Mouse (Mus musculus): ENCODE data around the gene Synj1.

Gene Synj1

GRCm38 (mm10) chr16:91011021-91011683 is at the start of gene Synj1:
TSS of gene Synj1 (minus strand) at chr16:91011308.
- peak; percentile 90 for DNase-seq

GRCm38 (mm10) chr16:91057741-91058140 is 46.6 kb upstream of the Synj1 start:
- DNase-seq: no peak

- no peak for DNase-seq
Measured at GRCm38 (mm10) chr16:91057261-91057660, 46.2 kb upstream of the Synj1 start.

- no peak for DNase-seq
Measured at GRCm38 (mm10) chr16:91056043-91056821, 45.1 kb upstream of the Synj1 start.

- DNase-seq: no peak
Measured at GRCm38 (mm10) chr16:91055150-91055549, 44.0 kb upstream of the Synj1 start.

DNA sequence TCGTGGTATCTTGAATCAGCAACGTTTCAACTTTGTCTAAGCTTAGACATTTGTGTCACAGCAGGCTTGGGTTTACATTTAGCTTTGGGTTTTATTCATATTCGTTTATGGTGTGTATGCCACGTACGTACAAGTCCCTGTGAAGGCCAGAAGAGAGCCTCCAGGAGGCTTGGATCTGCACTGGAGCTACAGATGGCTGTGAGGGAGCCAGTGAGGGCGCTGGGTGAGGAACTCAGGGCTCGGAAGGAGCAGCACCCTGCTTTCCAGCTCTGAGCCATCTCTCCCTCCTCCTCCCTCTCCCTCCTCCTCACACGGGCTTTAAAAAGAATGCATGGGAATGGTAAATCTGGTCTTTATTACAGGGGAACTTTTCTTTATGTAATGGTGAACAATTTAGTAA is 42.5 kb upstream of the Synj1 start:
- DNase-seq: no peak

GRCm38 (mm10) chr16:91045511-91045910 is 34.4 kb upstream of the Synj1 start:
- peak; percentile 53 for DNase-seq

DNA sequence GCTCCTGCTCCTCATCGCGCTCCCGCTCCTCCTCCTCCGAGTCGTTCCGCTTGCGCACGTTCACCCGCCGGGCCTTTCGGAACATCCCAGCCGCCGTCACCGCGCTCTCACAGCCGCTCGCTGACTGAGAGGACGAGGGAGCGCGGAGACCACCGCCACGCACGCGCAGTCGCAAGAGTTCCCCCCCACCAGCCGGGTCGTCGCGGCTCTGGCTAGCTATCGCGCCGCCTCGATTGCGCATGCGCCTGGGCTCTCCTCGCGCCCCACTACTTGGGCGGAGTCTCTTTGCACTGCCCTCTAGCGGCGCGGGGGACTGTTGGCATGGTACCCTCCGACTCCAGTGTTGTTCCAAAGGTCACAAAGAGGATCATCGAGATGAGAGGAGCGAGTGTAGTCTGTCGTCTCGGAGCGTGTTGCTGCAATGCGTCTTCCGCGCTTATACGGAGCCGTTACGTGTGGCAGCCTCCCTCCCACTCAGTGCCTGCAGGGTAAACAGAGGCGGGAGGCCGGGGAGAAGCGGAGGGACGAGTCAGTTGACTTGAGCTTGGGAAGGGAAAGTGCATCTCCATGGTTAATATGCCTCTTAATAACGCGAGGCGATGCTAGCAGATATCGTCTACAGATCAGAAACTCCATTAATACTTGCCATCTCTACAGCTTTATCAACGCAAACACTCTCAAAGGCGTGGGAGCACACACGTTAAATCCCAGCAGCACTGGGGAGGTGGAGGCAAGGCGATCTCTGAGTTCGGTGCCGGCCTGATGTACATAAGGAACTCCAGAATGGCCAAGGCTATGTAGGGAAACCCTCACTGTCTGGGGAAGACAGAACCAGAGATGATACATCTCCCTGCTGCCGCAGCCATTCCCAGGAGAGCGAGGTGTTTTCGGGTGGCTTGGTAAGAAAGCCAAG is 33.4 kb upstream of the Synj1 start, which contains the start of gene Paxbp1:
Paxbp1 (minus strand) TSS at position 274 of the 913 bp plus-strand sequence.
- DNase-seq: peak; percentile 99

GRCm38 (mm10) chr16:91043461-91044248 is 32.5 kb upstream of the Synj1 start:
- DNase-seq: peak; percentile 50

DNA sequence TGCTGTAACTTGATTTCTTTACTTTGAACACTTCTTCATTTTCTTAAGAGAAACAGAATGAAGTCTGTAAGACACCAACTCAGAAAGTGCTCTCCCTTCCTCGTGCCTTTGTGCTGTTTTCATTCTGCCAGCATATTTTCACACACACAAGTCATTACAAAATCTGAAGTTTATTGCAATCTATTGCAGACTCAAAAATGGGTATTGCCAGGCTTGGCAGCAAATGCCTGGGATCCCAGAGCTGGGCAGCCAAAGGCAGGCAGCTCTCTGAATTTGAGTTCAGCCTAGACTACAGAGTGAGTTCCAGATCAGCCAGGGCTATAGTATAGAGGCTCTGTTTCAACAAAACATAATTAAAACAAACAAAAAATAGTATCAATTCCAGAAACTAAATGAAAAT is 31.5 kb upstream of the Synj1 start:
- DNase-seq: no peak

GRCm38 (mm10) chr16:91035866-91036265 is 24.8 kb upstream of the Synj1 start:
- DNase-seq: no peak

GRCm38 (mm10) chr16:91030751-91031150 is 19.6 kb upstream of the Synj1 start:
- DNase-seq: no peak

DNA sequence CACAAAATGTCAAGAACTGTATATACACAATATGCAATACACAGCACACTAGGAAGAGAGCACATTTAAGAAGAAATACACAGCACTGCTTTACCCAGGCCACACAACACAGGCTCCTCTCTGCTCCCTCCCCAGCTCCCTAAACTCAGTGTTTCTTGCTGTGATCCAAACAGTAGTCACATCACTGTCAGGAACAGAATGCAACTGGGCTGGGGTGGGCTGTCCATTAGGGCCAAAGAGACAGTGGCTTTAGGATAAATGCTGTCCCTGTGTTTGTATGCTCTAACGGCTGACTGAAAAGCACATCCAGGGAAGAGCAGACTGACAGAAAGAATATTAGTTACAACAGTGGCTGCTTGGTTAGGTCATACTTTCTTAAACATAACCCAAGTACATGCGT is 18.8 kb upstream of the Synj1 start:
- DNase-seq: no peak

DNA sequence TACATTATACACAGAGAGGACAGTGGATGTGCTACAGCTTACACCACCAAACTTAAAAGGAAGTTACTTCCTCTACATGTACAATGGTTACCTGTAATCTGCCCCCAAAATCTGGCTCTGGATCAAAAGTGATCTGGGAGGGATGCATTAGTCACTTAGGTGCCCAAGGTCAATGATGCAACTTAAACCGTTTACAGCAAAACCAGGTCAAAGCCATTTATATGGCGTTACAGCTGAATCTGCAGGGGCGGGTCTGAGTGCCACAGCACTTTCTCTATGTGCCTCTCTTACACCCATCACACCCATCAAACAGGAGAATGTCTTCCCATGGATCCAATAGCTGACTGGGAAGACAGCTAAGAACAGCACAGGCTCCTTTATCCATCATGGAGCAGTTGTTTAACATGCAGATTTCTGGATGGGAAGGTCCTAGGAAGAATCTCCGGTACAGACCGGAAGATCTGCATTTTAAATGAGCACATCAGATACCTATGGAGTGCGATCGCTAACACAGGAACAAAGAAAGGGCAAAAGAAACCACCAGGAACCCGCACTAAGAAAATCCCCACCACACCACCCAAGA is 18.1 kb upstream of the Synj1 start:
- DNase-seq: no peak

- no peak for DNase-seq
Measured at GRCm38 (mm10) chr16:91026290-91026689, 15.2 kb upstream of the Synj1 start.

GRCm38 (mm10) chr16:91023384-91023783 is 12.3 kb upstream of the Synj1 start:
- DNase-seq: no peak

DNA sequence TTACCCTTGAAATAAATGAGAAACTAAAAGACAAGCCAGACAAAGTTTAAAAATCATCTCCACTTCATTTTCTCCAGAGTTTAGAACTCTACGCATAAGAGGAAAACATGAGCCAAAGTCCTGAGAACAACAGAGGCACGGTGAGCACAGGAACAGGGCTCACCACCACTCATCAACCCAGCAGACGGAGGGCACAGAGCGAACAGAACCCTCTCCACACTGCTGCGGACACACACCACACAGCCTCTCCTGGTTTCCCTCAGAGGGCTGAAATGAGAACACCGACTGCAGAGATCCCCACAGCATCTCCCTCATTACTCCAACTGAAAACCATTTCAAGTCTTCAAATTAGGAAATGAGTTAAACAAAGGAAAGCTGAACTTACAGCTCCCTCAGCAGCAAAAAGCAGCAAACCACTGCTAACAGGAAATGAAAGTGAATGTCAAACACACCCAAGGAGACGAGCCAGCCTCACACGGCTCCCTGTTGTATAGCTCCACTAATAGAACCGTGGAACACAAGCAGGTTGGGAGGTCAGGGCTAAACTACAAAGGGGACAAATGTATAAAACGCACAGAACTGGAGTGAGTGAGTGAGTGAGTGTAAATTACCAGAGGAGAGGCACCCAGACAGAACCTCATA is 9.9 kb upstream of the Synj1 start:
- DNase-seq: no peak

- DNase-seq: no peak
Measured at GRCm38 (mm10) chr16:91019476-91019875, 8.4 kb upstream of the Synj1 start.

GRCm38 (mm10) chr16:91015761-91016160 is 4.7 kb upstream of the Synj1 start:
- no peak for DNase-seq

- DNase-seq: no peak
Measured at GRCm38 (mm10) chr16:91011847-91012246, 739 bp upstream of the Synj1 start.

GRCm38 (mm10) chr16:91010581-91011020 is 507 bp downstream of the Synj1 start:
- no peak for DNase-seq
